Mouse (Mus musculus) lung, postnatal 0 days (tissue): ENCODE results near the gene Apln.

Source experiments
- CTCF ChIP-seq: IDR thresholded peaks from 2 replicates; pipeline ENCODE4 v1.5.1; 2016; ENCODE audit warnings: antibody characterized with exemption, mild to moderate bottlenecking
- EP300 ChIP-seq: IDR thresholded peaks from 2 replicates; pipeline ENCODE4 v1.6.1; 2016; ENCODE audit warnings: antibody characterized with exemption, mild to moderate bottlenecking, control low read depth

DNA sequence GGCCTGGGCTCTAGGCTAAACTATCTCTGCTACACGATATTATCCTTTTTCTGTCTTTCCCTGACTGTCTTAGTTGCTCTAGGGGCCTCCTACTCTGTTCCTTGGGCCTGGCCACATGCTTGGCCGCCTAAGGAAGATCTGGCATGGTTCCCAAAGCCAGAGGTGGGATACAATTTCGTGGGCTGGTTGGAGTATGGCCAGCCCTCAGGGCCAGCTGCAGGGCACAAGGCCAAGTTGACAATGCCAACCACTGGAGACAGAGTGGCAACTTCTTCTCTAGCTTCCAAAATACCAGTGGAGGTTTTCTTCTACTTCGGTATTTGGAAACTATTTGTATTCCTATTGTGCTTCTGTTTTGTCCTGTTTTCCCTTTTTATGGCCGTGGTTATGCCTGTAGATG is 47.7 kb upstream of the Apln start:
- TF ChIP-seq CTCF = no peak
- TF ChIP-seq EP300 = no peak
